Mouse (Mus musculus) thymus, postnatal 10 days (tissue): Measurements from ENCODE around the gene Pik3ca.

Experiments used
- DNase-seq, 2 experiments: peaks; one replicate each; pipeline ENCODE4 v3.0.0; 2021; ENCODE audit warnings: low spot score in 2 of 2

Gene Pik3ca

GRCm38 (mm10) chr3:32496711-32497070 is 99.2 kb downstream of the Pik3ca start:
- no peak for DNase-seq

GRCm38 (mm10) chr3:32500346-32500745 is 102.9 kb downstream of the Pik3ca start:
- no peak for DNase-seq

- DNase-seq, result no peak
Measured at GRCm38 (mm10) chr3:32505841-32506240, 108.4 kb downstream of the Pik3ca start.

GRCm38 (mm10) chr3:32506366-32507225 is 109.1 kb downstream of the Pik3ca start:
- no peak for DNase-seq

- DNase-seq, result peak; percentile 41 to 64
Measured at GRCm38 (mm10) chr3:32508666-32509324, 111.3 kb downstream of the Pik3ca start.

GRCm38 (mm10) chr3:32509496-32510374 is 112.3 kb downstream of the Pik3ca start, which contains the start of gene Zfp639:
Gene Zfp639, plus strand, starts transcription at chr3:32510259.
- no peak for DNase-seq

- peak; percentile 89 to 94 for DNase-seq
Measured at GRCm38 (mm10) chr3:32510375-32511190, 113.1 kb downstream of the Pik3ca start.

GRCm38 (mm10) chr3:32511191-32511550 is 113.7 kb downstream of the Pik3ca start:
- DNase-seq, result peak in 1 of 2 experiments; percentile 17

GRCm38 (mm10) chr3:32512686-32513284 is 115.3 kb downstream of the Pik3ca start:
- no peak for DNase-seq

GRCm38 (mm10) chr3:32513528-32513927 is 116.1 kb downstream of the Pik3ca start:
- no peak for DNase-seq
